In genomic region chr13:57494838-57495237, GRCm38 (mm10) we compare ENCODE assay signal across 23 mouse cellular contexts.
DNase-seq lines count a peak whose midpoint lies in the region; ATAC-seq and TF ChIP-seq lines count a peak whose summit lies in the region.
"Had no signal": no experiment of that assay in that cellular context is flagged by ENCODE, and none has a peak within 500 bp of the region (broad histone marks: within the 10 kb centered on the region; RNA-seq: fewer than 3 reads in every experiment).

No protein-coding gene starts in this region.

- 42% methylated on average over 1 of the region's 1 CpGs for WGBS in hindbrain, embryonic 13.5 days

- no peak for ATAC-seq in hindbrain, embryonic 13.5 days (ENCODE audit: low FRiP score)
- ATAC-seq in cerebellum, adult (ENCODE audit: insufficient number of reproducible peaks, low FRiP score, low TSS enrichment): no peak
- ATAC-seq: forebrain, embryonic 15.5 days; forebrain, postnatal 0 days had no signal

- H3K4me2 ChIP-seq in hindbrain, embryonic 13.5 days: no peak overlapping the region
- H3K4me2 ChIP-seq: embryonic facial prominence, embryonic 13.5 days; embryonic facial prominence, embryonic 15.5 days; forebrain, embryonic 12.5 days; forebrain, embryonic 15.5 days had no signal

- no peaks in the 10 kb centered on the region for H3K9me3 ChIP-seq in ES-E14 (ENCODE audit: control insufficient read depth, insufficient read depth, low read depth, low read length)
- no peaks in the 10 kb centered on the region for H3K9me3 ChIP-seq in hindbrain, embryonic 13.5 days
- H3K9me3 ChIP-seq: embryonic facial prominence, embryonic 13.5 days; embryonic facial prominence, embryonic 15.5 days; forebrain, embryonic 10.5 days; forebrain, embryonic 12.5 days; forebrain, embryonic 15.5 days had no signal

- no peaks in the 10 kb centered on the region for H3K27me3 ChIP-seq in hindbrain, embryonic 13.5 days
- H3K27me3 ChIP-seq: embryonic facial prominence, embryonic 13.5 days; embryonic facial prominence, embryonic 15.5 days; forebrain, embryonic 12.5 days; forebrain, embryonic 15.5 days had no signal

- no peak overlapping the region for H3K9ac ChIP-seq in ES-E14 (ENCODE audit: insufficient read depth, low read depth, low read length, poor library complexity, severe bottlenecking)
- no peak overlapping the region for H3K9ac ChIP-seq in hindbrain, embryonic 13.5 days
- H3K9ac ChIP-seq: embryonic facial prominence, embryonic 13.5 days; embryonic facial prominence, embryonic 15.5 days; forebrain, embryonic 12.5 days; forebrain, embryonic 15.5 days; forebrain, postnatal 0 days had no signal

- DNase-seq in ES-CJ7 (ENCODE audit: low read depth, low spot score) (peak; percentile 59), ES-E14 (ENCODE audit: low read depth, low spot score) (peak; percentile 37), ZHBTc4 (ENCODE audit: low read depth, low spot score) (peak; percentile 82)
- DNase-seq in spleen, postnatal 10 days (ENCODE audit: low spot score in 2 of 2): no peak
- DNase-seq: adrenal gland, adult 2 months; adrenal gland, postnatal 10 days; adrenal gland, postnatal 25 days; cerebellum, adult 11 months; cerebellum, adult 18-20 months; cerebellum, adult 8-10 months; cerebellum, adult 9-11 months; cerebellum, postnatal 14 days; cerebellum, postnatal 36 days; embryo, embryonic 11 days; forebrain, postnatal 0 days had no signal

- no peaks in the 10 kb centered on the region for H3K36me3 ChIP-seq in ES-E14 (ENCODE audit: control insufficient read depth, insufficient read depth, low read length, poor library complexity, severe bottlenecking)
- no peaks in the 10 kb centered on the region for H3K36me3 ChIP-seq in hindbrain, embryonic 13.5 days
- H3K36me3 ChIP-seq: embryonic facial prominence, embryonic 13.5 days; embryonic facial prominence, embryonic 15.5 days; forebrain, embryonic 10.5 days; forebrain, embryonic 12.5 days; forebrain, embryonic 15.5 days had no signal

- H3K4me1 ChIP-seq in ES-E14 (ENCODE audit: control insufficient read depth in 2 of 2, insufficient read depth in 2 of 2, low read length in 2 of 2, poor library complexity in 1 of 2): 0 out of 4 replicates have a peak, but pooled peaks cover 0 to 2% of the 10 kb centered on the region in 2 experiments
- no peaks in the 10 kb centered on the region for H3K4me1 ChIP-seq in hindbrain, embryonic 13.5 days (replicated peaks)
- H3K4me1 ChIP-seq: embryonic facial prominence, embryonic 13.5 days; embryonic facial prominence, embryonic 15.5 days; forebrain, embryonic 10.5 days; forebrain, embryonic 12.5 days; forebrain, embryonic 15.5 days had no signal

- H3K27ac ChIP-seq in ES-E14 (ENCODE audit: insufficient read depth, low read depth, low read length, poor library complexity, severe bottlenecking): no peak overlapping the region
- H3K27ac ChIP-seq in hindbrain, embryonic 13.5 days: no peak overlapping the region
- H3K27ac ChIP-seq: embryonic facial prominence, embryonic 13.5 days; embryonic facial prominence, embryonic 15.5 days; forebrain, embryonic 10.5 days; forebrain, embryonic 12.5 days; forebrain, embryonic 15.5 days had no signal

- in situ Hi-C loops in ES-E14 (cut with MboI; ENCODE audit: low sequenced_read_pairs in 2 of 2, unreplicated experiment in 2 of 2): no loop called here

- H3K4me3 ChIP-seq in ES-E14 (ENCODE audit: insufficient read depth in 1 of 2, low read depth in 1 of 2, low read length in 2 of 2, poor library complexity in 1 of 2, severe bottlenecking in 1 of 2): no peak overlapping the region
- H3K4me3 ChIP-seq in hindbrain, embryonic 13.5 days: no peak overlapping the region
- H3K4me3 ChIP-seq: embryonic facial prominence, embryonic 13.5 days; embryonic facial prominence, embryonic 15.5 days; erythroblast, embryonic 14.5 days; forebrain, embryonic 10.5 days; forebrain, embryonic 12.5 days; forebrain, embryonic 15.5 days had no signal

TF ChIP-seq in ES-E14, 5 proteins besides CTCF, POLR2A, EP300 and RAD21:
- TF ChIP-seq CHD2 (IDR thresholded peaks at IDR 0.05; ENCODE audit: low read depth, low read length): no peak
- no peak for TF ChIP-seq HCFC1 (IDR thresholded peaks at IDR 0.05; ENCODE audit: borderline replicate concordance, insufficient read depth, low read length)
- no peak for TF ChIP-seq ZNF384 (IDR thresholded peaks at IDR 0.05; ENCODE audit: low read depth, low read length)
- no peak for TF ChIP-seq MAFK (IDR thresholded peaks at IDR 0.05; ENCODE audit: insufficient read depth, low read depth, low read length)
- no peak for TF ChIP-seq ZC3H11A (IDR thresholded peaks at IDR 0.05; ENCODE audit: borderline replicate concordance, low read depth, low read length)

Comparison
In these comparisons a context has a peak if more than half of its experiments do, and no peak if none do; other contexts are left out.
1. DNase-seq: peak in ES-CJ7 (single experiment), ES-E14 (single experiment) and ZHBTc4 (single experiment); none in spleen, postnatal 10 days (0 of 2).